Mouse (Mus musculus) ZHBTc4 (cell line): ENCODE results near the gene Atg101.

Experiments
- DNase-seq: peaks from one replicate; pipeline ENCODE4 v3.0.0-alpha.2; 2011; ENCODE audit warnings: low read depth, low spot score

Gene Atg101

GRCm38 (mm10) chr15:101253886-101254795 lies 29.9 kb upstream of the Atg101 start, which contains the start of gene Nr4a1:
TSS of gene Nr4a1 (plus strand) at chr15:101254269.
- DNase-seq = peak; percentile 65

DNA sequence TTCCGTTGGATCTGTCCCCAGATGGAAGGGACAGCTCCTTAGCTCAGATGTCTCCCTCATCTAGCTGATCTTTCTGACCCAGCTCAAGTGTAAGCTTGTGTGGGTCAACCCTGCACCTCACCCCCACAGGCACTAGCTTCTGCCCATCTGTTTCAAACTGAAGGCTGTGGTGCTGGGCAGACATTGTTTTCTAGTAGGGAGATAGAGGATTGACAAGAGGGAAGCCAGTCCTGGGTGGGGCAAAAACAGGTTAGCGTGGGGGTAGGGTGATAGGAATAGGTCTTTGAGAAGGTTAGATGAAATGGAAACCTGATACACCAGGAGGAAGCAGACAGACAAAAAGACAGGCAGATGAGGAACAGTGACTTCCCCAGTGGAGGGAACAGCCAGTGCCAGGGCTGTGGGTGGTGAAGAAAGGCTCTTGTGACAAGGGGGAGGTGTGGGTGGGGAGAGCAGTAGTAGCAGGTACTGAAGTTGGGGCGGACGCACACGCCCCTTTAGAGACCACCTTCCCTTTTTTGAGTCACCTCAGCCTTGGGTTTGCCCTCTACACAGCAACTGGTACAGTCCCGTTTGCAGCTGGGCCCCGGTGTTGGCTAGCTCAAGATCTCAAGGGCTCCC lies 28.1 kb upstream of the Atg101 start:
- no peak for DNase-seq

GRCm38 (mm10) chr15:101256463-101257206 lies 27.4 kb upstream of the Atg101 start:
- DNase-seq = no peak

GRCm38 (mm10) chr15:101258420-101258819 lies 25.7 kb upstream of the Atg101 start:
- DNase-seq = no peak

GRCm38 (mm10) chr15:101259922-101260321 lies 24.1 kb upstream of the Atg101 start:
- DNase-seq = no peak

DNA sequence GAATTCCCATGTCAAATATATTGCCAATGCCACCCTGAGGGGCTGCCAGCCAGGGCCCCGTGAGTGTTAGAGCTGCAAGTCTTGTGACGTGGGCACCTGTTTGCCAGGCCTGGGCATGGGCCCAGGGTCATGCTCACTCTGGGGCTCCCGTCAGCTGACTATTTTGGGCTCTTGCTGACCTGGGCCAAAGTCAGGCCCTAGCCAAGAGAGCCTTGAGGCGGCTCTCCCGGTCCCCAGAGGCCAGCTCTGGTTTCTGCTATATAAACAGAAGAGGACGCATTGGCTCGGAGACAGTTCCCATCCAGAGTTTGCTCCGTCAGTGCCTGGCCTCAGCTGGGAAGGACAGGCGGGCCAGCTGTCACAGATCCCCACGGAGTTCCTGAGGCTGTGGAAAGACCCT lies 23.7 kb upstream of the Atg101 start:
- no peak for DNase-seq

DNA sequence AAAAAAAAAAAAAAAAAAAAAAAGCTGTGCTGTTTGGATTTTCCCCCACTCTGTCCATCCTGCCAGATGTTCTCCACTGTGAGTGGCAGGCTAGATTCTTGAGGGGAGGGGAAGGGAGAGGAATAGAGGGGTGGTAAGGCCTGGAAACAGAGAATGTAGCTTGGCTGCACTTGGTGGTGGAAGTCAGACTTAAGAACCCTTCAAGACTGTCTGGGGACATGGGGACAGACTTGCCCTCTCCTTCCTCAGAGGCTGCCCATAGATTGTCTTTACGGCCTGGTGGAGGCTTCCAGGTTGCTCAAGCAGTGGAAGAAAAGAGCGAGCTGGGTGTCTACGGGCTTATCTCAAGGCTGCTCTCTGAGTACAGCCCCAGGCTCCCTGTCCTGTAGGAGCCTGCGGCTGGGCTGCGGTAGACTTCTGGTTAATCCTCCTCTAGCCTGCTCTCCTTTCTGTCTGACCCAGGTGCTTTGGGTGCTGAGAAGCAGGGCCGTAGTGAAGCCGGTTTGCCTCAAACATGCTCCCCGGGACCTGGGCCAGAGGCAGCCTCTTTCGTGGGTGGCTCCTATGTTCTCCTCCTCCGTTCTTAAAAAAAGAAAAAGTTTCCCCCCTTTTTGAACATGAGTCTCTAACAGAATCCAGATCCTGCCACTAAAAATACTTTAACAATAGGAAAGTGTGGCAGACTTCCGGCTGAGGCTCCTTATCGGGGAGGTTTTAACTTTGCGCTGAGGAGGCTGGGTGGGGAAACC lies 23.0 kb upstream of the Atg101 start:
- DNase-seq = no peak

- no peak for DNase-seq
Measured at GRCm38 (mm10) chr15:101262502-101262901, 21.6 kb upstream of the Atg101 start.

DNA sequence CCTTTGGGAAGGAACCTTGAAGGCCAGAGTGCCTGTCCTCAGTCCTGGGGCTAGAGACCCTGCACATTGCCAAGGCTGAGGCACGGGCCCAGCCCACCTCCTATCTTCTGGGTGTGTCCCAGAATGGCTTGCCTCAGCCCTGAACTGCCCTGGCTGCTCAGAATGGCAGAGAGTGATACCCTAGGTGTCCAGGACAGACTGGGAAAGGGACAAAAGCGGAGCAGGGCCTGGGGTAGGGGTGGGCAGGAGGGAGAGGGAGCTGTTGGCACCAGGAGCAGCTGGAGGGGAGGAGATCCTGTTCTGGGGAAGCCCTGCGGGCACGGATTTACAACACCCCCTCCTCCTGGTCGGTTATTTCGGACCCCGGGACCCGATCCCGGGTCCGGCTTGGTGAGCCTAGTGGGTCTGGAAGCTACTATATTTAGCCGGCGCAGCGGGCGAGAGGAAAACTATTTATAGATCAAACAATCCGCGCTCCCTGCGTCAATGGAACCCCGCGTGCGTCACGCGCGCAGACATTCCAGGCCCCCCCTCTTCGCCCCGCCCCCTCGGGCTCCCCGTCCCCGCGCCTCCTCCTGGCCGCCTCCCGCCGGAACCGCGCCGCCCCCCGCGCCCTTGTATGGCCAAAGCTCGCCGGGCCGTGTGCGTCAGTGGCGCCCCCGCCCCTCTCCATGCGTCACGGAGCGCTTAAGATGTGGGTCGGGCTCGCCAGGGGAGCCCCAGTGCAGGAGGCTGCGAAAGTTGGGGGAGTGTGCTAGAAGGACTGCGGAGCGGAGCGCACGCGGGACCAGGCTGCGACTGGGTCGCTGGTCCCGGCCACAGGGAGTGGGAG lies 17.7 kb upstream of the Atg101 start:
- peak; percentile 84 for DNase-seq

GRCm38 (mm10) chr15:101267053-101268032 lies 16.7 kb upstream of the Atg101 start:
- peak; percentile 93 for DNase-seq

DNA sequence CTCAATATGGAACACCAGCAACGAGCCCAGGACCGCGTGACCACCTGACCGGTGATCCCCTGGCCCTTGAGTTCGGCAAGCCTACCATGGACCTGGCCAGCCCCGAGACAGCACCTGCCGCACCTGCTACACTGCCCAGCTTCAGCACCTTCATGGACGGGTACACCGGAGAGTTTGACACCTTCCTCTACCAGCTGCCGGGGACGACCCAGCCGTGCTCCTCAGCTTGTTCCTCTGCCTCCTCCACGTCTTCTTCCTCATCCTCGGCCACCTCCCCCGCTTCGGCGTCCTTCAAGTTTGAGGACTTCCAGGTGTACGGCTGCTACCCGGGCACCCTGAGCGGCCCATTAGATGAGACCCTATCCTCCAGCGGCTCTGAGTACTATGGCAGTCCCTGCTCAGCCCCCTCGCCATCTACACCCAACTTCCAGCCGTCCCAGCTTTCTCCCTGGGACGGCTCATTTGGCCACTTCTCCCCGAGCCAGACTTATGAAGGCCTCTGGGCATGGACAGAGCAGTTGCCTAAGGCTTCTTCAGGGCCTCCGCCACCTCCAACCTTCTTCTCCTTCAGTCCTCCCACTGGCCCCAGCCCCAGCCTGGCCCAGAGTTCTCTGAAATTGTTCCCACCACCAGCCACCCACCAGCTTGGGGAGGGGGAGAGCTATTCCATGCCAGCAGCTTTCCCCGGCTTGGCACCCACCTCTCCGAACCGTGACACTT lies 13.8 kb upstream of the Atg101 start:
- no peak for DNase-seq

DNA sequence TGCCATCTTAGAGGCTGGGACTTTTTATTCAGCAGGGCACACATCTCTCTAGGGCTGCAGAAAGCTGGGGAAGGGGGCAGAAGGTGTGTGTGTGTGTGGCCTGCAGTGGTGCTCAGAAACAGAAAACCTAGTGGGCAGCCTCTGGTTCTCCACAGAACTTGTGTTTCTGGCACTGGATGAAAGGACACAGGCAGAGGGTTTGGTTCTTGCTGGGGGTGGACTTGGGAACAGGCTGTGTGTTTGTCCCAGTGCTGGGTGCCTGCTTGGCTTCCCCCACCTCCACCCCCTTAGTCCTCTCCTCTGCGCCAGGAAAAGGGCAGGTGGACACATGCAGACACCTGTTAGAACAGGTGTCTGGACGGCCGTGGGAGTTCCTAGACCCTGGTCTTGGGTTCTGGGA lies 13.0 kb upstream of the Atg101 start:
- no peak for DNase-seq

DNA sequence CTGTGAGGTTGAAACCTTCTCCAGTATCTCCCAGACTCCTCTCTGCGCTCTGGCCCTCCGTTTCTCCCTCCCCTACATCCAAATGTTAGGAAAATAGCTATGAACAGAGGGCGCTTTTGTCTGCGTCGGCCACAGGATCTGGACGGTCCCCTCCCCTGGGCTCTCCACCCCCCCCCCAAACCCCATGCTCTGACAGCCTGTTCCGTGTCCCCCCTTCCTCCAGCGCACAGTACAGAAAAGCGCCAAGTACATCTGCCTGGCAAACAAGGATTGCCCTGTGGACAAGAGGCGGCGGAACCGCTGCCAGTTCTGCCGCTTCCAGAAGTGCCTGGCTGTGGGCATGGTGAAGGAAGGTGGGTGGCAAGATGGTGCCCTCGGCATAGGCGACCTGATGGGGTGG lies 12.6 kb upstream of the Atg101 start:
- no peak for DNase-seq

DNA sequence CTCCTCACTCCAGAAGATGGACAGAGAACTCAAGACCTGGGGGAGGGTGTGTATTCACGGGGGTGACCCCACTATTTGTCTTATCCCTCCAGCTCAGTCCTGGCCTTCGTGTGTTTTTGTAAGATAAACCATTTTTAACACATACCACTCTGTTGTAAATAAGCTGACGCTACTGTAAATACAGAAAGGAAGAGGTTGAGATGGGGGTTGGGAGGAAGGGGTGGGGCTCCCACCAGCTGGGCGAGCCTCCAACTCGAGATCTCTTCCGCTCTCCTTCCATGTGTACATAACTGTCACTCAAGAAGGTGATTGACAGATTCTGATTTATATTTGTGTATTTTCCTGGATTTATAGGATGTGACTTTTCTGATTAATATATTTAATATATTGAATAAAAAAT lies 9.7 kb upstream of the Atg101 start:
- no peak for DNase-seq

GRCm38 (mm10) chr15:101277351-101277899 lies 6.6 kb upstream of the Atg101 start:
- DNase-seq = peak; percentile 92

- peak; percentile 59 for DNase-seq
Measured at GRCm38 (mm10) chr15:101278589-101278988, 5.5 kb upstream of the Atg101 start.

DNA sequence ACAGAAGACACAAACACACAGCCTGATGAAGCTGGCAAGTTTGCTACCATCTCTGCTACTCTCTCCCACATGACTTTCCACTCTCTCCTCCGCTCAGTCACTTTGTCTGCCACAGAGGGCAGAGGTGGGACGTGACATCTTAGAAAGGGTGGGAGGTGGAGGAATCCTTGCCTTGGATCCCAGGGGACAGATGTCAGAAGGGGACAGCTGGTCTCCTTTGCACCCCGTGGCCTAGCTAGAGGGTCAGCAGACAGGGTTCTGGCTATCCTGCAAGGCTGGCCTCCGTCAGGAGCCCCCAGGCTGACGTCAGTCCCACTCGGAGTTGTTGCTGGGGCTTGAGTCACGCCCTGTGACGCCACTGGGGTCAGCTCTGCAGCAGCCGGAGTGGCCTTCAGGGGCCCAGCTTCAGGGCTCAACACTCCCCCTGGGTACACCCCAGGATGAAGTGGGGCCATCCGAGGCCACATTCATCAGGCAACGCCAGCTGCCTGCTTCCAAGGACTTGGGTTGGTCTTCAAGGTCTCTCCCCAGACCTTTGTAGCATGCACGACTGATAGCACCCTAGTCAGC lies 4.6 kb upstream of the Atg101 start:
- no peak for DNase-seq

DNA sequence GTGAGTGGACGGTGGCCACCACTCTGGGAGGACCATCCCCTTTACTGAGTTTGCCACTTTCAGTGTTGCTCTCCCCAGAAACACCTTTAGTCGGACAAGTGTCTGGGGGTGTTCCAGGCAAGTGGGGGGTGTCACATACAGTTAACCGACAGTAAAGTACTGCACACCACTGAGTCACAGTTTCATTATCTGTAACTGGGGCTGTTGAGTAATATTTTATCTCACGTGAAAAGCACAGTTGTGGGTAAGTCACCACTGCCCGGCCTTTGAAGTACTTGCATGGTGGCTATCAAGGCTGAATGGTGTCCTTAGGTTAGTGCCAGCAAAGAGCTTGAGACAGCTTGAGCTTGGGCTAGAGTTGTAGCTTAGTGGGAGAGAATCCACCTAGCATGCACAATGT lies 1.6 kb upstream of the Atg101 start:
- DNase-seq = no peak
